Mouse (Mus musculus) limb, embryonic 14.5 days (tissue): ENCODE measurements around the gene Hmces. TPM values are rescaled to one million over a fixed set of nuclear protein-coding genes. Genes with fewer than 3 reads are reported as not detected.

Experiments used
- ATAC-seq: fragments of 200-750 bp; cut with Nextera tagmentation; 2 replicates; pipeline ENCODE4 v1.8.0; 2017; ENCODE audit warnings: low read depth, moderate number of reproducible peaks, moderate TSS enrichment; ENCODE audit not compliant: low FRiP score
- DNase-seq: peaks from one replicate; pipeline ENCODE4 v3.0.0-alpha.2; 2015; ENCODE audit warnings: low spot score
- H3K27ac ChIP-seq: fragments of 300-500 bp; sonication (generic); replicated peaks from 2 replicates; pipeline ENCODE4 v1.5.1; 2014; ENCODE audit warnings: low read depth, mild to moderate bottlenecking, low read length, moderate library complexity, mixed read lengths
- H3K27me3 ChIP-seq: fragments of 300-500 bp; sonication (generic); 2 replicates; pipeline ENCODE4 v1.6.1; 2014; ENCODE audit warnings: low read length, mixed read lengths; ENCODE audit not compliant: control insufficient read depth, insufficient read depth
- H3K36me3 ChIP-seq: fragments of 300-500 bp; sonication (generic); 2 replicates; pipeline ENCODE4 v1.6.1; 2014; ENCODE audit warnings: mild to moderate bottlenecking, low read length, moderate library complexity, mixed read lengths; ENCODE audit not compliant: control insufficient read depth, insufficient read depth
- H3K4me1 ChIP-seq: fragments of 300-500 bp; sonication (generic); 2 replicates; pipeline ENCODE4 v1.6.1; 2014; ENCODE audit warnings: antibody characterized with exemption, low read length, mixed read lengths; ENCODE audit not compliant: control insufficient read depth, insufficient read depth
- H3K4me2 ChIP-seq: fragments of 300-500 bp; sonication (generic); replicated peaks from 2 replicates; pipeline ENCODE4 v1.6.1; 2014; ENCODE audit warnings: low read depth, mild to moderate bottlenecking, low read length, moderate library complexity; ENCODE audit not compliant: severe bottlenecking
- H3K4me3 ChIP-seq: fragments of 300-500 bp; sonication (generic); replicated peaks from 2 replicates; pipeline ENCODE4 v1.5.1; 2014; ENCODE audit warnings: low read length
- H3K9ac ChIP-seq: fragments of 300-500 bp; sonication (generic); 2 replicates; pipeline ENCODE4 v1.6.1; 2014; ENCODE audit warnings: mild to moderate bottlenecking, low read depth, low read length, moderate library complexity; ENCODE audit not compliant: severe bottlenecking
- H3K9me3 ChIP-seq: fragments of 300-500 bp; sonication (generic); 2 replicates; pipeline ENCODE4 v1.6.1; 2016; ENCODE audit warnings: low read length; ENCODE audit not compliant: control insufficient read depth
- POLR2A ChIP-seq: fragments of 200-500 bp; IDR thresholded peaks from 2 replicates; pipeline ENCODE4 v1.8.0; 2012; ENCODE audit warnings: inconsistent platforms, mild to moderate bottlenecking, moderate library complexity, borderline replicate concordance; ENCODE audit not compliant: insufficient read depth, insufficient read length; ENCODE audit errors: extremely low read depth
- WGBS: fragments of 180-500 bp; shearing (Covaris S2); extraction: QIAGEN DNeasy Blood & Tissue Kit; methylation state at CpG from one replicate; pipeline ENCODE4 v1.1.7; 2014; 5-methylcytosine and 5-hydroxymethylcytosine counted together
- polyA plus RNA-seq, 2 experiments: library from polyadenylated mRNA; depleted of rRNA in 1 of 2; stranded (reverse) in 1 of 2; unstranded in 1 of 2; fragments of >200 nt; fragmentation: Nextera tagmentation in 1 of 2; extraction: Ambion mirVana in 1 of 2; gene quantifications; 2 replicates each; pipeline versions ENCODE4 v1.2.1 to v1.2.3; 2012 to 2014

Gene Hmces
- polyA plus RNA-seq, 2 experiments = 44.1 to 48.9 TPM

DNA sequence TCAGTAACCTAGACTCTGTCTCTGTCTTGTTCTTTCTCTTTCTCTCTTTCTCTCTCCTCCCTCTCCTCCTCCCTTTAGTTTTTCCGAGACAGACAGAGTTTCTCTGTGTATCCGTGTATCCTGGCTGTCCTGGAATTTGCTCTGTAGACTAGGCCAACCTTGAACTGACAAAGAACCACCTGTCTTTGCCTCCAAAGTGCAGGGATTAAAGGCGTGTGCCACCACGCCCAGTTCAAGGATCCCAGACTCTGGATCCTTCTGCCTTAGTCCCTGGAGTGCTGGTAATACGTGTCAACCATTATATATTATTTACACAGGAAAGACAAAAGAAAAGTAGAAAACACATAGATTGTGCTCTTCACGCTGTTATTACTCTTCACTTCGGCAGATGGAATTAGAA, 42.5 kb upstream of the Hmces start:
- DNase-seq (no peak), ATAC-seq (no peak)
- no peaks in the 10 kb centered on the region for H3K36me3 ChIP-seq
- H3K9me3 ChIP-seq = no peaks in the 10 kb centered on the region
- H3K9ac ChIP-seq = no peak overlapping the region
- no peak for TF ChIP-seq POLR2A
- no peak overlapping the region for H3K4me3 ChIP-seq
- H3K4me1 ChIP-seq = no peaks in the 10 kb centered on the region
- WGBS = 82% methylated on average over 7 of the region's 7 CpGs
- H3K27ac ChIP-seq = no peak overlapping the region
- no peak overlapping the region for H3K4me2 ChIP-seq
- no peaks in the 10 kb centered on the region for H3K27me3 ChIP-seq

GRCm38 (mm10) chr6:87873104-87873503, 40.6 kb upstream of the Hmces start:
- no peaks in the 10 kb centered on the region for H3K36me3 ChIP-seq
- 52% methylated on average over 1 of the region's 1 CpGs for WGBS
- no peak overlapping the region for H3K4me2 ChIP-seq
- no peak overlapping the region for H3K9ac ChIP-seq
- TF ChIP-seq POLR2A = no peak
- H3K4me1 ChIP-seq = no peaks in the 10 kb centered on the region
- DNase-seq = no peak
- H3K27me3 ChIP-seq = no peaks in the 10 kb centered on the region
- no peak for ATAC-seq
- H3K4me3 ChIP-seq = no peak overlapping the region
- H3K27ac ChIP-seq = no peak overlapping the region
- no peaks in the 10 kb centered on the region for H3K9me3 ChIP-seq

DNA sequence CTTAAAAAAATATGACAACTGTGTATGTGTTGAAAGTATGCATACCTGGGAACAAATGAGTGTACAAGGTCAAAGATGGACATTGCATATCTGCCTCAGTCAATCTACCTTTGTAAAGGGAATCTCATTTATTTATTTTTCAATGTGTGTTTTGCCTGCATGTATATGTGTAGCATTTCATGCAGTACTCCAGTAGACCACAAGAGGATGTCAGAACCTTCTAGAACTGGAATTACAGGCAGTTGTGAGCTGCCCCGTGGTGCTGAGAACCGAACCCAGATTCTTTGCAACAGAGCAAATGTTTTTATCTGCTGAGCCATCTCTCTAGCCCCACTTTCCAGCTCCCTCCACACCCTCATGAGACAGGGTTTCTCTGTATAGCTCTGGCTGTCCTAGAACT, 39.8 kb upstream of the Hmces start:
- no peak for TF ChIP-seq POLR2A
- Histone ChIP-seq H3K27me3 (no peaks in the 10 kb centered on the region), H3K9me3 (no peaks in the 10 kb centered on the region), H3K4me3 (no peak overlapping the region), H3K36me3 (no peaks in the 10 kb centered on the region), H3K9ac (no peak overlapping the region), H3K4me1 (no peaks in the 10 kb centered on the region), H3K27ac (no peak overlapping the region), H3K4me2 (no peak overlapping the region)
- DNase-seq = no peak
- 87% methylated on average over 2 of the region's 2 CpGs for WGBS
- ATAC-seq = no peak

DNA sequence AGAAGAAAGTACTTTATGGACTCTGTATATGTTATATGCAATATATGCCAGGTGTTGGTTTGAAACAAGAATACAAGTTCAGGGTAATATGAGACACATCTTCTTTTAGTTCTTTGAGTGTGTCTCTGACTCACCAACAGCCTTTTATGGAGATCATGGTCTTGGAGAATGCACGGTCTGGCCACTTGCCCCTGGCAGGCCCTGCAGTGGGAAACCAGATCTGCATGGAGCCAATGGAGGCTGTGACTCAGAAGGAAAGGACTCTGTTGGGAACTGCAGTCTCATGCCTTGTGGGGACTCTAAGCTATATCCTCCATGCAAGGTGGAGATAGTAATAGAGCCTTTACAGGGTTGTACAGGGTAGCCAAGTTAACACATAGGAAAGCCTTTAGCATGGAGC, 38.7 kb upstream of the Hmces start:
- ATAC-seq (no peak), DNase-seq (no peak)
- Histone ChIP-seq H3K27me3 (no peaks in the 10 kb centered on the region), H3K9ac (no peak overlapping the region), H3K27ac (no peak overlapping the region), H3K36me3 (no peaks in the 10 kb centered on the region), H3K4me2 (no peak overlapping the region), H3K4me1 (no peaks in the 10 kb centered on the region), H3K9me3 (no peaks in the 10 kb centered on the region), H3K4me3 (no peak overlapping the region)
- WGBS = 67% methylated on average over 1 of the region's 1 CpGs
- no peak for TF ChIP-seq POLR2A

DNA sequence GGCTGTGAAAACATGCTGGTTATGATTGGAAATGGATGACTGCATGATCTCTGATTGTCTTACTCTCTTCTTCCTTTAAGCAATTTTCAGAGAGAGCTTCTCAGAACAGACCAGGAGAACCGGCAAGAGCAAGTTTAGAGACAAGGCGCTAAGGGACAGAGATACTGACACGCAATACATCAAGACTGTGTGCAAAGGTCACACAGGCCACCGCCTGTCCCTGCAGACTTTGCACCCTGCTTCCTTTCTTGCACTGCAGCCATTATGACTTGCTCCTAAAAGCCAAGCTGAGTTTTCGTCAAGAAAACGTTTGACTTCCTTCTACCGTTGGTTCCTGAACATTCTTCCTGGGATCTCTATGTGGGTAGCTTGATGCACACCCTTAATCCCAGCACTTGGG, 38.2 kb upstream of the Hmces start:
- Histone ChIP-seq H3K4me1 (no peaks in the 10 kb centered on the region), H3K4me2 (no peak overlapping the region), H3K4me3 (no peak overlapping the region), H3K27ac (no peak overlapping the region), H3K9ac (no peak overlapping the region), H3K36me3 (no peaks in the 10 kb centered on the region), H3K9me3 (no peaks in the 10 kb centered on the region), H3K27me3 (no peaks in the 10 kb centered on the region)
- TF ChIP-seq POLR2A = no peak
- DNase-seq (no peak), ATAC-seq (no peak)
- 87% methylated on average over 7 of the region's 7 CpGs for WGBS

DNA sequence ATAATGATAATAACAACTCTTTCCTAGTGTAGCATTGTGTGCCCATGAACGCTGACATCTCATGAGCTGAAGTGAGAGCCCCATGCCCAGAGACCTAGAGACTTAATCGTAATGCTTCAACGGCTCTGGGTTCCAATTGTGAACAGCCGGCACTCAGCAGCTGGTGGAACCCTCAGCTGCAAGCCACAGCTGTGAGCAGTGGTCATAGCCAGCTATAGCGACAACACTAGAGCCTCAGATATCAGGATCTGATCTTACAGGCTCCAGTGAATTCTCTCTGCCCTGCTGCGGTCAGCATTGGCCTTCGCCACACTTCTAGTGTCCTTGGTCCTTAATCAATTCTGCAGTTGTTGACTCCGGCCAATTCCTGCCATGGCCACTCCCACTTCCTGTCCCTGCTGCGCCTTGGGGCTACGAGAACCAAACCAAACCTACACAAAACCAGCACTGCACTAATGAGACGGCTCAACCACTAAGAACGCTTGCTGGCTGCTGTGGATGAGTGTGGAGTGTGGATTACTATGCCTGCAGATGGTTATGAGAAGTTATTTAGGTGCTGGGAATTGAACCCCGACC, 37.6 kb upstream of the Hmces start:
- H3K9ac ChIP-seq = no peak overlapping the region
- no peak overlapping the region for H3K27ac ChIP-seq
- no peaks in the 10 kb centered on the region for H3K27me3 ChIP-seq
- ATAC-seq = no peak
- no peak overlapping the region for H3K4me2 ChIP-seq
- H3K4me1 ChIP-seq = no peaks in the 10 kb centered on the region
- no peak overlapping the region for H3K4me3 ChIP-seq
- H3K9me3 ChIP-seq = no peaks in the 10 kb centered on the region
- no peak for TF ChIP-seq POLR2A
- no peak for DNase-seq
- 66% methylated on average over 13 of the region's 13 CpGs for WGBS
- no peaks in the 10 kb centered on the region for H3K36me3 ChIP-seq
